Mouse (Mus musculus) midbrain, embryonic 16.5 days (tissue): ENCODE measurements around the gene B430306N03Rik. TPM values are rescaled to one million over a fixed set of nuclear protein-coding genes. Genes with fewer than 3 reads are reported as not detected.

Experiments
- ATAC-seq: fragments of 200-750 bp; cut with Nextera tagmentation; 2 replicates; pipeline ENCODE4 v1.8.0; 2017; ENCODE audit warnings: moderate TSS enrichment
- H3K27ac ChIP-seq: fragments of 300-500 bp; sonication (generic); 2 replicates; pipeline ENCODE4 v1.5.1; 2014; ENCODE audit warnings: mild to moderate bottlenecking, low read length, mixed read lengths
- H3K27me3 ChIP-seq: fragments of 300-500 bp; sonication (generic); 2 replicates; pipeline ENCODE4 v1.6.1; 2014; ENCODE audit warnings: low read depth, low read length, mixed read lengths; ENCODE audit not compliant: control insufficient read depth, insufficient read depth
- H3K36me3 ChIP-seq: fragments of 300-500 bp; sonication (generic); 2 replicates; pipeline ENCODE4 v1.6.1; 2014; ENCODE audit warnings: mild to moderate bottlenecking, low read length, moderate library complexity, mixed read lengths; ENCODE audit not compliant: control insufficient read depth, insufficient read depth
- H3K4me1 ChIP-seq: fragments of 300-500 bp; sonication (generic); 2 replicates; pipeline ENCODE4 v1.6.1; 2014; ENCODE audit warnings: mild to moderate bottlenecking, low read length, mixed read lengths; ENCODE audit not compliant: control insufficient read depth, insufficient read depth
- H3K4me2 ChIP-seq: fragments of 300-500 bp; sonication (generic); 2 replicates; pipeline ENCODE4 v1.6.1; 2014; ENCODE audit warnings: mild to moderate bottlenecking, low read length, mixed read lengths
- H3K4me3 ChIP-seq: fragments of 300-500 bp; sonication (generic); 2 replicates; pipeline ENCODE4 v1.5.1; 2014; ENCODE audit warnings: low read depth, mild to moderate bottlenecking, low read length, moderate library complexity, mixed read lengths
- H3K9ac ChIP-seq: fragments of 300-500 bp; sonication (generic); 2 replicates; pipeline ENCODE4 v1.6.1; 2014; ENCODE audit warnings: low read depth, low read length, mixed read lengths
- H3K9me3 ChIP-seq: fragments of 300-500 bp; sonication (generic); replicated peaks from 2 replicates; pipeline ENCODE4 v1.6.1; 2014; ENCODE audit warnings: mild to moderate bottlenecking, low read length, mixed read lengths; ENCODE audit not compliant: control insufficient read depth, poor library complexity, severe bottlenecking
- whole genome bisulfite sequencing: fragments of 180-500 bp; shearing (Covaris S2); extraction: QIAGEN DNeasy Blood & Tissue Kit; methylation state at CpG from one replicate; pipeline ENCODE4 v1.1.7; 2014; 5-methylcytosine and 5-hydroxymethylcytosine counted together
- polyA plus RNA-seq: library from polyadenylated mRNA; unstranded; fragments of >200 nt; fragmentation: Nextera tagmentation; extraction: Ambion mirVana; gene quantifications from 2 replicates; pipeline ENCODE4 v1.2.1, GENCODE M21; 2015

The B430306N03Rik gene
- polyA plus RNA-seq, 1 experiment from 2014 or later, result 0.14 TPM

- H3K9ac ChIP-seq, result no peak overlapping the region
- no peak for ATAC-seq
- H3K27me3 ChIP-seq, result no peaks in the 10 kb centered on the region
- no peak overlapping the region for H3K4me3 ChIP-seq
- H3K9me3 ChIP-seq, result no peaks in the 10 kb centered on the region
- 79% methylated on average over 3 of the region's 3 CpGs for WGBS
- no peaks in the 10 kb centered on the region for H3K4me1 ChIP-seq
- no peak overlapping the region for H3K27ac ChIP-seq
- H3K36me3 ChIP-seq, result no peaks in the 10 kb centered on the region
- no peak overlapping the region for H3K4me2 ChIP-seq
These were observed 46.4 kb downstream of the B430306N03Rik start for GRCm38 (mm10) chr17:48362346-48362745.

- Histone ChIP-seq H3K36me3 (no peaks in the 10 kb centered on the region), H3K9me3 (no peaks in the 10 kb centered on the region), H3K9ac (no peak overlapping the region), H3K4me3 (no peak overlapping the region), H3K27me3 (no peaks in the 10 kb centered on the region), H3K4me1 (no peaks in the 10 kb centered on the region), H3K27ac (no peak overlapping the region), H3K4me2 (no peak overlapping the region)
- no peak for ATAC-seq
- WGBS, result 92% methylated on average over 8 of the region's 8 CpGs
These were observed 47.0 kb downstream of the B430306N03Rik start for GRCm38 (mm10) chr17:48362966-48363365.

- WGBS, result 78% methylated on average over 6 of the region's 6 CpGs
- H3K9me3 ChIP-seq, result no peaks in the 10 kb centered on the region
- no peak overlapping the region for H3K9ac ChIP-seq
- H3K27me3 ChIP-seq, result no peaks in the 10 kb centered on the region
- H3K4me2 ChIP-seq, result no peak overlapping the region
- no peak overlapping the region for H3K4me3 ChIP-seq
- no peak; the same call in 1 of the 2 replicates for ATAC-seq
- no peaks in the 10 kb centered on the region for H3K36me3 ChIP-seq
- no peaks in the 10 kb centered on the region for H3K4me1 ChIP-seq
- H3K27ac ChIP-seq, result no peak overlapping the region
These were observed 47.6 kb downstream of the B430306N03Rik start for GRCm38 (mm10) chr17:48363421-48363965.

GRCm38 (mm10) chr17:48365511-48366155 is 49.7 kb downstream of the B430306N03Rik start:
- Histone ChIP-seq H3K36me3 (no peaks in the 10 kb centered on the region), H3K27ac (no peak overlapping the region), H3K9me3 (no peaks in the 10 kb centered on the region), H3K4me1 (no peaks in the 10 kb centered on the region), H3K4me2 (no peak overlapping the region), H3K9ac (no peak overlapping the region), H3K4me3 (no peak overlapping the region), H3K27me3 (no peaks in the 10 kb centered on the region)
- ATAC-seq, result no peak
- 74% methylated on average over 9 of the region's 9 CpGs for WGBS

GRCm38 (mm10) chr17:48366806-48367205 is 50.9 kb downstream of the B430306N03Rik start:
- Histone ChIP-seq H3K9ac (no peak overlapping the region), H3K4me2 (no peak overlapping the region), H3K27me3 (no peaks in the 10 kb centered on the region), H3K27ac (no peak overlapping the region), H3K4me1 (no peaks in the 10 kb centered on the region), H3K9me3 (no peaks in the 10 kb centered on the region), H3K36me3 (no peaks in the 10 kb centered on the region), H3K4me3 (no peak overlapping the region)
- 91% methylated on average over 5 of the region's 5 CpGs for WGBS
- no peak for ATAC-seq

GRCm38 (mm10) chr17:48371621-48372020 is 55.7 kb downstream of the B430306N03Rik start:
- Histone ChIP-seq H3K27me3 (no peaks in the 10 kb centered on the region), H3K4me1 (no peaks in the 10 kb centered on the region), H3K4me3 (no peak overlapping the region), H3K4me2 (no peak overlapping the region), H3K27ac (no peak overlapping the region), H3K9me3 (no peaks in the 10 kb centered on the region), H3K36me3 (no peaks in the 10 kb centered on the region), H3K9ac (no peak overlapping the region)
- no peak for ATAC-seq

- no peak overlapping the region for H3K4me2 ChIP-seq
- WGBS, result 81% methylated on average over 8 of the region's 8 CpGs
- no peak for ATAC-seq
- no peaks in the 10 kb centered on the region for H3K27me3 ChIP-seq
- no peaks in the 10 kb centered on the region for H3K9me3 ChIP-seq
- H3K9ac ChIP-seq, result no peak overlapping the region
- H3K36me3 ChIP-seq, result no peaks in the 10 kb centered on the region
- H3K27ac ChIP-seq, result no peak overlapping the region
- no peaks in the 10 kb centered on the region for H3K4me1 ChIP-seq
- H3K4me3 ChIP-seq, result no peak overlapping the region
These were observed 57.0 kb downstream of the B430306N03Rik start for GRCm38 (mm10) chr17:48372987-48373386.

GRCm38 (mm10) chr17:48376102-48376501 is 60.2 kb downstream of the B430306N03Rik start:
- H3K4me3 ChIP-seq, result no peak overlapping the region
- no peak overlapping the region for H3K27ac ChIP-seq
- WGBS, result 97% methylated on average over 1 of the region's 1 CpGs
- ATAC-seq, result no peak
- no peak overlapping the region for H3K9ac ChIP-seq
- no peak overlapping the region for H3K4me2 ChIP-seq
- H3K9me3 ChIP-seq, result no peaks in the 10 kb centered on the region
- H3K36me3 ChIP-seq, result no peaks in the 10 kb centered on the region
- no peaks in the 10 kb centered on the region for H3K27me3 ChIP-seq
- H3K4me1 ChIP-seq, result no peaks in the 10 kb centered on the region
